Mouse (Mus musculus): ENCODE measurements around the gene Tmem240. TPM values are rescaled to one million over a fixed set of nuclear protein-coding genes. Genes with fewer than 3 reads are reported as not detected.

The Tmem240 gene
- polyA plus RNA-seq, 1 experiment from 2014 or later: 0.79 TPM

GRCm38 (mm10) chr4:155696261-155697255 is 38.0 kb upstream of the Tmem240 start:
- peaks cover 5% of the 10 kb centered on the region; the same call in 1 of the 2 replicates for H3K4me1 ChIP-seq (ENCODE audit: control insufficient read depth, insufficient read depth, low read length)
- peaks cover 7% of the 10 kb centered on the region; the same call in 1 of the 2 replicates for H3K27me3 ChIP-seq (ENCODE audit: control insufficient read depth, insufficient read depth, low read length)
- DNase-seq (ENCODE audit: low spot score) (no peak), ATAC-seq (ENCODE audit: insufficient number of reproducible peaks, low FRiP score, low TSS enrichment, low read depth) (no peak)
- H3K36me3 ChIP-seq (ENCODE audit: control insufficient read depth, insufficient read depth, low read length): no peaks in the 10 kb centered on the region
- no peak overlapping the region for H3K27ac ChIP-seq (replicated peaks; ENCODE audit: low read depth, low read length)
- WGBS: 72% methylated on average over 16 of the region's 16 CpGs
- H3K4me2 ChIP-seq (ENCODE audit: low read depth, severe bottlenecking): no peak overlapping the region
- H3K9ac ChIP-seq (ENCODE audit: low read length): no peak overlapping the region
- H3K4me3 ChIP-seq (ENCODE audit: low read depth, low read length): no peak overlapping the region
- H3K9me3 ChIP-seq (ENCODE audit: control insufficient read depth, low read length): no peaks in the 10 kb centered on the region

GRCm38 (mm10) chr4:155700425-155700824 is 34.2 kb upstream of the Tmem240 start:
- H3K9ac ChIP-seq (ENCODE audit: low read length): no peak overlapping the region
- H3K36me3 ChIP-seq (ENCODE audit: control insufficient read depth, insufficient read depth, low read length): no peaks in the 10 kb centered on the region
- H3K4me3 ChIP-seq (ENCODE audit: low read depth, low read length): no peak overlapping the region
- ATAC-seq (ENCODE audit: insufficient number of reproducible peaks, low FRiP score, low TSS enrichment, low read depth) (no peak), DNase-seq (ENCODE audit: low spot score) (no peak)
- no peaks in the 10 kb centered on the region for H3K4me1 ChIP-seq (ENCODE audit: control insufficient read depth, insufficient read depth, low read length)
- no peaks in the 10 kb centered on the region for H3K9me3 ChIP-seq (ENCODE audit: control insufficient read depth, low read length)
- no peak overlapping the region for H3K4me2 ChIP-seq (ENCODE audit: low read depth, severe bottlenecking)
- no peak overlapping the region for H3K27ac ChIP-seq (replicated peaks; ENCODE audit: low read depth, low read length)
- H3K27me3 ChIP-seq (ENCODE audit: control insufficient read depth, insufficient read depth, low read length): peaks cover 3% of the 10 kb centered on the region; the same call in 1 of the 2 replicates

DNA sequence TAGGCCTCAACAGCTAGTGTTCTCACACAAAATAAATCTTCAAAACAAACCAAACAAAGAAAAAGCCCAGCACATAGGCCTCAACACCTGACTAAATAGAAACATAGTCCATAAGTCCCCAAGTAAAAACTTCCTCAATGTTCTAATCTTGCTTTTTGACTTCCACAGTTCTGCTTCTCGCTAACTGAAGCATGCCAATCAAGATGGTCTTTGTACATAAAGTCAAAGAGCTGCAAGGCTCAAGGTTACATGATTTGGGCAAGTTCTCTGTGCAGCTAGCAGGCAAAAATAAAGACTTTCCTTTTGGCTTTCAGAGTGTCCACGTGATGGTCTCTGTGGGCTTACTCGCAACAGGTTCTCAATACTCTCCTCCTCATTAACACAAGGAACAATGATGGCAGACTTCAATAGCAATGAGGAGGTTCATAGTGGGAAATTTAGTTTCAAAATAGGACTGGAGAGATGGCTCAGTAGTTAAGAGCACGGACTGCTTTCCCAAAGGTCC is 31.1 kb upstream of the Tmem240 start:
- no peak overlapping the region for H3K4me3 ChIP-seq (ENCODE audit: low read depth, low read length)
- WGBS: 95% methylated on average over 4 of the region's 4 CpGs
- no peak overlapping the region for H3K27ac ChIP-seq (replicated peaks; ENCODE audit: low read depth, low read length)

DNA sequence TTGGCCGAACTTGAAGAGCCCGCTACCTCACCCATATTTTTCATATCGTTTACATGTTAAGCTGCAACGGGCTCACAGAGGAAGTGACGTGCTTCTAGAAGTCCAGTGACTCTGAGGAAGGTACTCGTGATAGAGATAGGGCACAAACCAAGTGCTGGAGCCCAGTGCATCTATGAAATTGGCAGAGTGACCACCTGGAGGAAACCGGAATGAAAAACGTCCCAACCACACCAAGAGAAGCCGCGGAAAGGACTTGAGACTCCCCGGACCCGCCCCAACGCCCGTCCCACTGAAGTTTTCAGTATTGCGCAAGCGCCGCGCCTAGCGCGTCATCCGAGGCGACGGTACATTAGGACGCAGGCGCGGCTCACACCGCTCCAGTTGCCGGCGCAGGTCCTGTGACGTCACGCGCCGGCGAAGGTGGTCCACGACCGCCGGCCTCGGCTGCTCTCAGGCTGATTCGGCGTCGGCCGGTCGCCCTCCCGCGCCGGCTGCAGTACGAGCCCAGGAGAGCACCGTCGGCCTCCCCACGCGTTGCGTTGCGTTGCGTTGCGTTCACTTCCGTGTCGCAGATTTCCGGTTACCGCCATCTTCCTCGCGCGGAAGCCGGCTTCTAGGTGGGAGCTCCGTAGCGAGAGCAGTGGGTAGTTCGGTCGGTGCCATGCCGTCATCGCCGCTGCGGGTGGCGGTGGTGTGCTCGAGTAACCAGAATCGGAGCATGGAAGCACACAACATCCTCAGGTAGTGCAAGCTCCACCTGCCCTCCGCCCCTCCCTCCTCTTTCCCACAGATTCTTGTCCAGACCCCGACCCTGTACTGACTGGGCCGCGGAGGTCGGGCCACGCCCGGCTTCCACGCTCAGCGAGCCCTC is 29.6 kb upstream of the Tmem240 start, which contains the start of gene Ssu72:
Gene Ssu72, plus strand, starts transcription at position 80 of the 871 bp plus-strand sequence.
- Histone ChIP-seq H3K4me3 (ENCODE audit: low read depth, low read length) (peak within 1 kb of the TSS; percentile 61), H3K9me3 (ENCODE audit: control insufficient read depth, low read length) (no peaks in the 10 kb centered on the region), H3K27me3 (ENCODE audit: control insufficient read depth, insufficient read depth, low read length) (no peaks in the 10 kb centered on the region), H3K4me1 (ENCODE audit: control insufficient read depth, insufficient read depth, low read length) (no peaks in the 10 kb centered on the region), H3K4me2 (ENCODE audit: low read depth, severe bottlenecking) (peak within 1 kb of the TSS; percentile 81), H3K9ac (ENCODE audit: low read length) (peak within 1 kb of the TSS; percentile 84), H3K27ac (replicated peaks; ENCODE audit: low read depth, low read length) (peak within 1 kb of the TSS; percentile 88), H3K36me3 (ENCODE audit: control insufficient read depth, insufficient read depth, low read length) (no peaks in the 10 kb centered on the region)
- WGBS: under 1% methylated on average over 83 of the region's 83 CpGs
- ATAC-seq (ENCODE audit: insufficient number of reproducible peaks, low FRiP score, low TSS enrichment, low read depth) (peak; percentile 96), DNase-seq (ENCODE audit: low spot score) (peak; percentile 94)

More for the DNA sequence above, 31.1 kb upstream of the Tmem240 start:
- ATAC-seq (ENCODE audit: insufficient number of reproducible peaks, low FRiP score, low TSS enrichment, low read depth) (no peak), DNase-seq (ENCODE audit: low spot score) (no peak)
- no peaks in the 10 kb centered on the region for H3K27me3 ChIP-seq (ENCODE audit: control insufficient read depth, insufficient read depth, low read length)
- H3K9ac ChIP-seq (ENCODE audit: low read length): no peak overlapping the region
- no peaks in the 10 kb centered on the region for H3K36me3 ChIP-seq (ENCODE audit: control insufficient read depth, insufficient read depth, low read length)
- H3K4me1 ChIP-seq (ENCODE audit: control insufficient read depth, insufficient read depth, low read length): no peaks in the 10 kb centered on the region
- H3K9me3 ChIP-seq (ENCODE audit: control insufficient read depth, low read length): no peaks in the 10 kb centered on the region
- H3K4me2 ChIP-seq (ENCODE audit: low read depth, severe bottlenecking): no peak overlapping the region

GRCm38 (mm10) chr4:155705592-155705929 is 29.0 kb upstream of the Tmem240 start:
- Histone ChIP-seq H3K9ac (ENCODE audit: low read length) (peak overlapping the region; percentile 84), H3K27me3 (ENCODE audit: control insufficient read depth, insufficient read depth, low read length) (no peaks in the 10 kb centered on the region), H3K4me3 (ENCODE audit: low read depth, low read length) (peak overlapping the region; percentile 61), H3K9me3 (ENCODE audit: control insufficient read depth, low read length) (no peaks in the 10 kb centered on the region), H3K36me3 (ENCODE audit: control insufficient read depth, insufficient read depth, low read length) (no peaks in the 10 kb centered on the region), H3K4me1 (ENCODE audit: control insufficient read depth, insufficient read depth, low read length) (no peaks in the 10 kb centered on the region), H3K27ac (replicated peaks; ENCODE audit: low read depth, low read length) (peak overlapping the region; percentile 88; the same call in 1 of the 2 replicates), H3K4me2 (ENCODE audit: low read depth, severe bottlenecking) (peak overlapping the region; percentile 81)
- no peak for DNase-seq (ENCODE audit: low spot score)
- no peak for ATAC-seq (ENCODE audit: insufficient number of reproducible peaks, low FRiP score, low TSS enrichment, low read depth)
- under 1% methylated on average over 19 of the region's 19 CpGs for WGBS

DNA sequence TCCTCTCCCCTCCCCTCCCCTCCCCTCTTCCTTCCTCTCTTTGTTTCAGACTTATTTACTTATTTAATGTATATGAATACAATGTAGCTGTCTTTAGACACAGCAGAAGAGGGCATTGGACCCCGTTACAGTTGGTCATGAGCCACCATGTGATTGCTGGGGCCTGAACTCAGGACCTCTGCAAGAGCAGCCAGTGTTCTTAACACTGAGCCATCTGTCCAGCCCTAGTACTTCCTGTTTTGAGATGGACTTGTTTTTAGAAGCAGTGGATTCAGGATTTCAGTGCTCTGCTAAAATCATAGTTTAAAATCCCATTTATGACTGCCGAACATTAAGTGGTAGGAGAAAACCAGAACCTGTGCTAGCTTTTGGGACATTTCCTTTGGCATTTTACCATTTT is 26.0 kb upstream of the Tmem240 start:
- Histone ChIP-seq H3K9me3 (ENCODE audit: control insufficient read depth, low read length) (no peaks in the 10 kb centered on the region), H3K36me3 (ENCODE audit: control insufficient read depth, insufficient read depth, low read length) (no peaks in the 10 kb centered on the region), H3K9ac (ENCODE audit: low read length) (no peak overlapping the region), H3K4me2 (ENCODE audit: low read depth, severe bottlenecking) (no peak overlapping the region), H3K4me1 (ENCODE audit: control insufficient read depth, insufficient read depth, low read length) (no peaks in the 10 kb centered on the region), H3K27ac (replicated peaks; ENCODE audit: low read depth, low read length) (no peak overlapping the region), H3K27me3 (ENCODE audit: control insufficient read depth, insufficient read depth, low read length) (no peaks in the 10 kb centered on the region), H3K4me3 (ENCODE audit: low read depth, low read length) (no peak overlapping the region)
- no peak for ATAC-seq (ENCODE audit: insufficient number of reproducible peaks, low FRiP score, low TSS enrichment, low read depth)
- no peak for DNase-seq (ENCODE audit: low spot score)
- 90% methylated on average over 2 of the region's 2 CpGs for WGBS

- Histone ChIP-seq H3K27me3 (ENCODE audit: control insufficient read depth, insufficient read depth, low read length) (no peaks in the 10 kb centered on the region), H3K27ac (replicated peaks; ENCODE audit: low read depth, low read length) (no peak overlapping the region), H3K4me2 (ENCODE audit: low read depth, severe bottlenecking) (no peak overlapping the region), H3K4me1 (ENCODE audit: control insufficient read depth, insufficient read depth, low read length) (no peaks in the 10 kb centered on the region), H3K9ac (ENCODE audit: low read length) (no peak overlapping the region), H3K4me3 (ENCODE audit: low read depth, low read length) (no peak overlapping the region), H3K9me3 (ENCODE audit: control insufficient read depth, low read length) (no peaks in the 10 kb centered on the region), H3K36me3 (ENCODE audit: control insufficient read depth, insufficient read depth, low read length) (no peaks in the 10 kb centered on the region)
- no peak for ATAC-seq (ENCODE audit: insufficient number of reproducible peaks, low FRiP score, low TSS enrichment, low read depth)
- DNase-seq (ENCODE audit: low spot score): no peak
Observed at GRCm38 (mm10) chr4:155708988-155709387, 25.6 kb upstream of the Tmem240 start.

Measured in limb, embryonic 11.5 days (tissue).